Mouse (Mus musculus): ENCODE data around the gene Gm20388.

Gene Gm20388

DNA sequence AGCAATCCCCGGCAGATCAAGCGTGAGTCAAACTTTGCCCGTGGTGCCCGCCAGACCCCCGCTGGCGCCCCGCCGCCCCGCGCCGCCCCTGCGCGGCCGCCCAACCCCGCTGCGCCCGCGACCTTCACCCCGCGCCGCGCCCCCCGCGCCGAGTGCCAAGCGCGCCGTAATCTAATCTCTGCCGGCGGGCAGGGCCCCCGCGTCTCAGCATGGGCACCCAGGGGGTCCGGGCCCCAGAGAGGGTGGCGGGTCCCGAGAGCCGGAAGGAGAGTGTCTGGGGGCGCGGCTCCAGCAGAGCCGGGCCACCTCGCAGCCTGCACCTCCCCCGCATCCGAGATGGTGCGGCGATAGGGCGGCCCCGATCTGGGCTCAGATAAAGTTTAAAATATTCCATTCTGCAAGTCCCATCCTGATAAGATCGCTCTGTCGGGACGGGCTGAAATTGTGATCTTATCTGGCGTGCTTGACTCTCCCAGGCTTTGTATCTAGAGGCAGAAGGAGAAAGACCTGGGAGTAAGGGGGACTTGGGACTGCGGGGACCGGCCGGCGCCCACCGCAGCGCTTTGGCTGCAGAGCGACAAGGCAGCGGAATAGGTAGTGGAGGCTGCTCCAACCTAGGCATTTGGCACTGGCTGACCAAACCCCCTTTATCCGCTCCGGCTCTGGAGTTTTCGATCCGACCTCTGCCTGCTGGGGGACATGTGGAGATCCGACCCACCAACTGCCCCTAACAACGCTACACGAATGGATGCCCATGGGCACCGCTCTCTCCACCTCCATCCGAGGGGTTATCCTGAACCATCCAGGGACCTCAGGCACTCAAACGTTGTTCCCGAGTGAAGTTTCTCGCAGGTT lies 2372.1 kb downstream of the Gm20388 start:
- peak; percentile 61 for DNase-seq

DNA sequence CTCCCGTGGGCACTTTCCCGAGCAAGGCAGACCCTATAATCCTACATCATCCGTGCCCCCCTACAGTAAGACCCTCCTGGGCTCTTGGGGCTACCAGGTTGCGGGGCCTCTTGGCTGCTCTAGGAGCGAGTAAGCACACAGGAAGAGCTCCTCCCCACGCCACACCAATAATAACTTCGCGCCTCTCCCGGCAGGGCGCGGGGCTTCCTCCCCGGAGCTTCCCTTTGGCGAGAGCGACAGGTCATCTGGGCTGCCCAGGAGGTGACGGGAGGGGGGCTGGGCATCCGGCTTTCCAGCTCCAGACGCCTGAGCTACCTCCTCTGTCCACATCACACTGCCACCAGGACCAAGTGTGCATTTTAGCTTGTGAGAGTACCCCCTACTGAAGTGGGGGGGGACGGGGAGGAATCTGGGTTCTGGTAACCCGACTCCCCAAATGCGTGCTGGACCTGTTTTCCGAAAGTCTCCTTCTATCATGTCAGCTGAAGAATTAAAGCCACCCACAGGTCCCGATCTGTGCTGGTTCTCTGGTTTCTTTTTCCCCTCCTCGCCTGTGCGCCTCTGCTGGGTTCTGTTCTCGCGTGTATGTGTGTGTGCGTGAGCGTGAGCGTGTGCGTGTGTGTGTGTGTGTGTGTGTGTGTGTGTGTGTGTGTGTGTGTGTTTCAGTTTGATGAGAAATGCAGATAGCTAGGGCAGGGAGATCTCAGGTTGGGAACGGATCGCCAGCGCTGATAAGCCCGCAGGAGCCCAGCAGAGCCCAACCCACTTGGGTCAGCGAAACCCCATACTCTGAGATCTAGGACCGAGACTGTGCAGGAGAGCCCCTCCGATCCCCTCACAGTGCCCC lies 2372.9 kb downstream of the Gm20388 start:
- no peak for DNase-seq

- DNase-seq = peak; percentile 62
Observed at GRCm38 (mm10) chr8:122284203-122284658, 2373.6 kb downstream of the Gm20388 start.

DNA sequence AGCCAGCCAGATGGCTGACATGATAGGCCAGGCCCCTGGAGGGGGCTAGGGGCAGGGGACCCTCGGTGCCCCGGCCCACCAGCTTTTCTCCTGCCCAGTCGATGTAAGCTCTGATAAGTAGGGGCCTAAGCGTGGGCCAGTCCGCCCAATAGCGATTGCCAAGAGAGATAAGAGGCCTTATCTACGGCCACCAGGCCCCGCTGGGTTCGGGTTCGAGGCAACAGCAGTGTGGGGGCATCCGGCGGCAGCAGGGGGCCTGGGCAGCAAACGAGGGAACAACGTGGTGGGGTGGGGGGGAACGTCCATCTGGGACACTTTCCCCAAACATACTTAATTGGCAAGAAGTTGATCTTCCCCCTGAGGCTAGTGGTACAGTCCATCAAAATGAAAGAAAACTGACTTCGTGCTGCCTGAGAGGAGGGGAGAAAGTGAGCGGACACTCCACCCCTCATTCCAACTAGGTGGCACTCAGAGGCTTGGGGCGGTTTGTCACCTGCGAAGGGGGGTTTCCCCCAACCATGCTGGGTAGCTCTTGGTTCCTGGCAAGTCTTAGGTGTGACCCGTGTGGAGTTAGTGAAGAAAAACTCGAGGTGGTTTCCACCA lies 2374.1 kb downstream of the Gm20388 start:
- peak; percentile 48 for DNase-seq

DNA sequence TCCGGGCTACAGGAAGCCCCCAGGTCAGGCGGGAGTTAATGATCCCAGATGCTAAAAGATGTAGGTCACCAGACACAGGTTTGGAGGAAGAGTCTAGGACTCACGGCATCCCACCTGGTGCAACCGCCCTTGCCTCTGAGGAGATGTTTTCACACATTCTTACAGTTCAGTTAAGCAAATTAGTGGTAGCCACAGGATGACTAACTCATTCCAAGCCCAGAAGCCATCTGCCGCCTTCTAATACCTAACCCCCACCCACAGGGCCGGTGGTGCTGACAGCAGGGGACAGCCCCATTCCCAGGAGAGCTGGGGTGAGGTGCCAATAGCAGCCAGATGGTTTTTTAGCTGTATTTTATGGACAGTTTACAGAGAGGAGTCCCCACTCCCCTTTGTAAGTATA lies 2375.1 kb downstream of the Gm20388 start:
- peak; percentile 44 for DNase-seq

DNA sequence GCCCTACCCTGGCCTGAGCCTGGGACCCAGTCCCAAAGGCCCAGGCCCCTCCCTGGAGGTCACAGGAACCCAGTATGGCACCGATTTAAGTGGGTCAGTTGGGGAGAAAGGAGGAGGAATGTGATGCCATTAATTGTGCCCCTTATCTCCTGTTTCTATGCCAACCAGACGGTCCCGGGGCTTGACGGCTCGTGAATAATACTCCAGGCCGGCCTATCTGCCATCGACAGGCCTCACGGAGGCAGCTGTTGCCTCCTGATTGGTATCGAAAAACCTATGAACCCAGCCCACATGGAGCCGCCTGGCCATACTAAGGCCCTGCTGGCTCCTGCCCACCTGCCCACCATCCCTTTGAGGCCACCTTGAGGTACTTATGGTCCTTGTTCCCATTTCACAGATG lies 2376.3 kb downstream of the Gm20388 start:
- no peak for DNase-seq

GRCm38 (mm10) chr8:122287742-122288141 lies 2377.1 kb downstream of the Gm20388 start:
- no peak for DNase-seq

- no peak for DNase-seq
Observed at GRCm38 (mm10) chr8:122288344-122288743, 2377.7 kb downstream of the Gm20388 start.

DNA sequence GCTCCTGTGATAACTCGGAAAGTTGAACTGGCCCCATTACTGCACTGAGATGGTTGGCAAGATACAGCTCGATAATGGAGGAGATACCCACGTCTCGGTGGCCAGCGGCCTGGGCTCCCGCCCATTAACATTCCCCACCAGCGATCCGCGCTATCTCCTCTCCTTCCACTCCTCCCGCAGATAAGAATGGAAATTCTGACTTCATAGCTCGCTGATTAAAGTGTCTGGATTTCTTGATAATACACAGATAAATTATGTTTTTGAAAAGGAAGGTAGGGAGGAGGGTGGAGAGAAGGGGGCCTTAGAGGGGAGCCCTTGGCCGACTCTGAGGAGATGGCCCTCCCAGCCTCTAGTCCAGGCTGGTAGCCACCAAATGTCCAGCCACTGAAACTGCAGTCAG lies 2380.4 kb downstream of the Gm20388 start:
- DNase-seq = no peak

GRCm38 (mm10) chr8:122291549-122291948 lies 2380.9 kb downstream of the Gm20388 start:
- no peak for DNase-seq

GRCm38 (mm10) chr8:122293484-122293883 lies 2382.8 kb downstream of the Gm20388 start:
- no peak for DNase-seq

- DNase-seq = no peak
Observed at GRCm38 (mm10) chr8:122294273-122294683, 2383.6 kb downstream of the Gm20388 start.

GRCm38 (mm10) chr8:122295389-122295788 lies 2384.7 kb downstream of the Gm20388 start:
- DNase-seq = no peak

- peak; percentile 83 for DNase-seq
Observed at GRCm38 (mm10) chr8:122296173-122297001, 2385.7 kb downstream of the Gm20388 start.

DNA sequence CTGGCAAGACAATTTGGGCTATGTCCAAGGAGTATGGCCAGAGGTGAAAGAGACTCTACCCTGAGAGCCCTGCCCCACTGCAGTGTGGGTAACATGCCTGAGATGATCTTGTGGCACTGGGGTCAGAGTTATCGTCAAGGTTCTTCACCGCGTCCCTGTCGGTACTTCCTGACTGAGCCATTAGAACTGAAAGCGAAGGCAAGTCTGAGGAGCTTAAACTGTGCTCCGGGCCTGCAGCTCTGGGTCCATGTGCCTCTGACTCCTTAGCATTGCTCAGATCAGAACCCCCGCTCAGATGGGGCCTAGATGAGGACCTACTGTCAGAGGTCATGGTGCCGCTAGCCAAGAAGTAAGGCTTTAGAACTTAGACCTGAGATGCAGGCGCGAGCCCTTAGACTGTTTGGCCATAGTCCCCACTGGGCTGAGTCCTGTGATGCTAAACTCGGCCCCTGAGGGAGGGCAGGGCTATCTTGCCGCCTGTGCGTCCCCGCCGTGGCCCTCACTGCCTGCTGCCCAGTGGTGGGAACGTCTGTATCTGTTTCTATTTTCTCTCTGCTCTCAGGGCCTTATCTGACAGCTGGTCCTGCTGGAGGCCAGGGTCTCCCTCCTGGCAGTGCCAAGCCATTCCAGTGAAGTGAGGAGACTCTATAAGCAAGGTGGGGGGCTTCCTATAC lies 2389.1 kb downstream of the Gm20388 start:
- DNase-seq = no peak

DNA sequence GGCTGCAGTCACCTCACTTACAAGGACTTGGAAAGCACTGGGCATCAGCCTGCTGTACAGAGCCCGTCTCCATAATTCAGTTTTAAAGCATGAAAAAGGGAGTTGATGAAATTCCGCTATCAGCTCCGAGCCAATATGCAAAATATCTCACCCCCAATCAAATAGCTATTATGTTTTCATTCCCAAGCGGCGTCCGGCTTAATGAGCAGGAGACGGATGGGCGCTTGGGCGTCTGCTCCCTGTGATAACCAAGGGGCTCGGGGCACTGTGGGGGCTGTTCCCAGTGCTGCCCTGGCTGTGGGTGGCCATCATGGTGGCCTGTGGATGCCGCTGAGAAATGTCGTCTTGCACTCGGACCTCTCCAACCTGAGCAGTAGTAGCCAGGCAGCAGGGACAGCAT lies 2390.4 kb downstream of the Gm20388 start:
- DNase-seq = no peak

DNA sequence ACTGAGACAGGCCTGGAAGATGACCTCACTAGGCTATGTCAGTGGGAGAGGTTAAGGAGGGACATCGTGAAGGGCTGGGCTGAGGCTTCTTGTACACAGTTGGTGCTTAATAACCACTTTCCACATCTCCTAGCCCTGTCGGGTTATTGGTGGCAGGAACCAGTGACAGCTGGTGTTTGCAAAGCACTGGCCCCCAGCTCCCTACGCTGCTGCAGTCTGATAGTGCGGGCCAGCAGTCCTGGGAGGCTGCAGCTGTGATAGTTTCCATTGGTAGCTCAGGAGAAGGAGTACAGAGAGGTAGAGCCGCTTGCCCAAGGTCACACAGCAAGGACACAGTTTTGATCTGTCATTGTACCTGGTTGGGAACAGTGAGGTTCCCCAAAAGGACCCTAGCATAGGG lies 2391.2 kb downstream of the Gm20388 start:
- no peak for DNase-seq

DNA sequence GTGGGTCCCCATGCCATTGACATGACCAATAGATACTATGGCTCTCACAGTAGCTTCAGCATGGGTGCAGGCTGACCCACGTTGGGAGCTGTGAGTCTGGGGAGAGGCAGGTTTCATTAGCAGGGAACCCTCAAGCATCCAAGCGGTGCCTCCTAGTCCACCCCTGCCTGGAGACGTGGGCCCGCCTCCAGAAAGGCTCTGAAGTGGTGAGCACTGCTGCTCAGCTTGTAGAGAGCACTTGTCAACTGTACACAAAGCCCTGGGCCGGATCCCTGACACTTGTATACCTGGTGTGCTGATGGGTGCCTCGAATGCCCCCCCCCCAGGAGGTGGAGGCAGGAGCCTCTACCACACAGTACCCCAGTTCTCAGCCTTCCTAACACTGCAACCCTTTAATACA lies 2392.8 kb downstream of the Gm20388 start:
- no peak for DNase-seq

GRCm38 (mm10) chr8:122304058-122304457 lies 2393.4 kb downstream of the Gm20388 start:
- DNase-seq = no peak

DNA sequence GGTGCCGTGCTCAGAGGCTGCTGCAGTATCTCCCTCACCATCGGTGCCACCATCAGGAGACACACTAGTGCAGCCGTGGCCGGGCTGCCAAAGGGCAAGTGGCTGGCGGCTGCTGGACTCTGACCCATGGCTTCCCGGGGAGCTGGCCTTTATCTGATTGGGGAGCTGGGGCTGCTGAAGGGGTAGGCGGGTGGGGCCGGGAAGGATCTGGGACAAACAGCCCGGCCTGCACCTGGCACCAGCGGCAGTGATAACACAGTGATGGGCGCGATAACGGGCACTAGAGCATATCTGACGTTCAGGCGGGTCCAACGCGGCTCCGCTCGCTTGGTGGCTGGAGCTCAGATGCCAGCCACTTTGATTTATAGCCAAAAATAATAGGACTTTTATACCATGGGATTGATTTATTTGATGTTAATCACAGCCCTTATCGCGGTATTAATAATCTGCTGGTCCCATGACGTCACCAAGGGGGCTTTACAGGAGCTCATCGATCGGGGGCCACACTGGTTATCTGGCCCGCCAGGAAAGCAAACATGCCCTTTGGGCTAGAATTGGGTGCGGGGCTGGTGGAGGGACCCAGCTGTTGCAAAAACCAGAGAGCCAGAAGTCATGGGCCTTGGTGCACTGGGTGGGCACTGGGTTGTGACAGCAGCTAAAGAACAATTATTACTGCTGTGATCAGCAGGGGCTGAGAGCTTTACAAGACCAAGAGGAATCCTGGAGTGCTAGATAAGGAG lies 2396.2 kb downstream of the Gm20388 start:
- DNase-seq = no peak

GRCm38 (mm10) chr8:122307836-122308235 lies 2397.2 kb downstream of the Gm20388 start:
- DNase-seq = peak; percentile 56
